In the genomic region with DNA sequence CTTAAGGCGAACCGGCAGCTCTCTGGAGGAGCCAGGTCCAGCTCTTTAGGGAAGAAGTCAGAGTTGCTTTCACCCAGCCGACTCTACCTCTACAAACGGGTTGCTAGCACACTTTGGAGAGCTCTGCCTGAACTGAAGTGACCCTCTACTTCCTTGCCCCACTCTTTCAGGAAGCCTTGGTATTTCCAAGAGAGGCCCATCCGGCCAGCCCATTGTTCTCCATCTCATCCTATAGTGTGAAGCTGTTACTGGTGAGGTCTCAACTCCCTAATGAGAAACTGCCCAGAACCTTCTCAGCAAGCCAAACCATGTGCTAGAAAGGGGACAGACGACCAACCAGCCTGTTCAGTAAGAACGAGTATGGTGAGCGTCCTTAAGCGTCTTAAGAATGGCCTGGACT, we compare ENCODE assay signal across 12 mouse cellular contexts. TPM values are rescaled to one million over a fixed set of nuclear protein-coding genes. Genes with fewer than 3 reads are reported as not detected.
DNase-seq lines count a peak whose midpoint lies in the region; ATAC-seq lines count a peak whose summit lies in the region.
"Had no signal": no experiment of that assay in that cellular context is flagged by ENCODE, and none has a peak within 500 bp of the region (broad histone marks: within the 10 kb centered on the region; RNA-seq: fewer than 3 reads in every experiment).

No protein-coding gene starts in this region.

- peaks cover 20% of the 10 kb centered on the region for H3K4me1 ChIP-seq in hindbrain, embryonic 15.5 days (replicated peaks)
- peaks cover 12% of the 10 kb centered on the region; the same call in 1 of the 2 replicates for H3K4me1 ChIP-seq in hindbrain, embryonic 12.5 days
- peaks cover 18% of the 10 kb centered on the region for H3K4me1 ChIP-seq in embryonic facial prominence, embryonic 15.5 days
- peaks cover 20% of the 10 kb centered on the region for H3K4me1 ChIP-seq in heart, embryonic 15.5 days (replicated peaks)
- H3K4me1 ChIP-seq: liver, embryonic 15.5 days had no signal

- WGBS in hindbrain, embryonic 15.5 days: 77% methylated on average over 9 of the region's 9 CpGs
- WGBS in hindbrain, embryonic 12.5 days: 82% methylated on average over 9 of the region's 9 CpGs
- WGBS in embryonic facial prominence, embryonic 15.5 days: 74% methylated on average over 9 of the region's 9 CpGs
- WGBS in heart, embryonic 15.5 days: 59% methylated on average over 9 of the region's 9 CpGs

- peak; percentile 22 to 55 for DNase-seq in kidney, postnatal 25 days
- DNase-seq in layer of hippocampus, postnatal 14 days (ENCODE audit: low spot score in 2 of 2): no peak
- DNase-seq in cerebellum, postnatal 10 days: no peak
- DNase-seq: adrenal gland, postnatal 36 days; cerebellum, adult 2 months had no signal

- H3K9ac ChIP-seq in hindbrain, embryonic 15.5 days: no peak overlapping the region
- H3K9ac ChIP-seq in hindbrain, embryonic 12.5 days: no peak overlapping the region
- no peak overlapping the region for H3K9ac ChIP-seq in embryonic facial prominence, embryonic 15.5 days
- H3K9ac ChIP-seq in heart, embryonic 15.5 days: no peak overlapping the region
- H3K9ac ChIP-seq: liver, embryonic 15.5 days had no signal

- no peaks in the 10 kb centered on the region for H3K9me3 ChIP-seq in hindbrain, embryonic 15.5 days
- H3K9me3 ChIP-seq in hindbrain, embryonic 12.5 days (replicated peaks): no peaks in the 10 kb centered on the region
- H3K9me3 ChIP-seq in embryonic facial prominence, embryonic 15.5 days (replicated peaks): no peaks in the 10 kb centered on the region
- H3K9me3 ChIP-seq in heart, embryonic 15.5 days (replicated peaks): no peaks in the 10 kb centered on the region
- H3K9me3 ChIP-seq: liver, embryonic 15.5 days had no signal

- H3K27ac ChIP-seq in hindbrain, embryonic 15.5 days (replicated peaks): 0 out of 2 replicates have a peak overlapping the region, but pooled peaks have one; percentile 22
- H3K27ac ChIP-seq in hindbrain, embryonic 12.5 days: no peak overlapping the region
- H3K27ac ChIP-seq in embryonic facial prominence, embryonic 15.5 days (replicated peaks): peak overlapping the region; percentile 45; the same call in 1 of the 2 replicates
- H3K27ac ChIP-seq in heart, embryonic 15.5 days: peak overlapping the region; percentile 88
- H3K27ac ChIP-seq: left cerebral cortex, adult 2 months; liver, embryonic 15.5 days had no signal

- H3K27me3 ChIP-seq in hindbrain, embryonic 15.5 days: peaks cover 11% of the 10 kb centered on the region; the same call in 1 of the 2 replicates
- peaks cover 39% of the 10 kb centered on the region for H3K27me3 ChIP-seq in hindbrain, embryonic 12.5 days
- H3K27me3 ChIP-seq in embryonic facial prominence, embryonic 15.5 days: no peaks in the 10 kb centered on the region
- H3K27me3 ChIP-seq in heart, embryonic 15.5 days: peaks cover 14% of the 10 kb centered on the region; the same call in 1 of the 2 replicates

- no peak for ATAC-seq in hindbrain, embryonic 15.5 days (ENCODE audit: low FRiP score, low read depth)
- ATAC-seq in hindbrain, embryonic 12.5 days (ENCODE audit: low FRiP score): no peak
- ATAC-seq in embryonic facial prominence, embryonic 15.5 days (ENCODE audit: insufficient number of reproducible peaks, low FRiP score, low TSS enrichment, low read depth): no peak
- ATAC-seq in heart, embryonic 15.5 days (replicated peaks; ENCODE audit: insufficient number of reproducible peaks, insufficient read depth, low FRiP score, low read depth): peak; percentile 27; the same call in 1 of the 2 replicates
- ATAC-seq in megakaryocyte, adult 5-6 weeks (ENCODE audit: poor library complexity, severe bottlenecking): no peak

- H3K36me3 ChIP-seq in hindbrain, embryonic 15.5 days: no peaks in the 10 kb centered on the region
- H3K36me3 ChIP-seq in hindbrain, embryonic 12.5 days: no peaks in the 10 kb centered on the region
- H3K36me3 ChIP-seq in embryonic facial prominence, embryonic 15.5 days: no peaks in the 10 kb centered on the region
- no peaks in the 10 kb centered on the region for H3K36me3 ChIP-seq in heart, embryonic 15.5 days
- H3K36me3 ChIP-seq: liver, embryonic 15.5 days had no signal

- no peak overlapping the region for H3K4me3 ChIP-seq in hindbrain, embryonic 15.5 days
- no peak overlapping the region for H3K4me3 ChIP-seq in hindbrain, embryonic 12.5 days
- no peak overlapping the region for H3K4me3 ChIP-seq in embryonic facial prominence, embryonic 15.5 days (replicated peaks)
- no peak overlapping the region for H3K4me3 ChIP-seq in heart, embryonic 15.5 days

- H3K4me2 ChIP-seq in hindbrain, embryonic 15.5 days: 0 out of 2 replicates have a peak overlapping the region, but pooled peaks have one; percentile 90
- no peak overlapping the region for H3K4me2 ChIP-seq in hindbrain, embryonic 12.5 days (replicated peaks)
- no peak overlapping the region for H3K4me2 ChIP-seq in embryonic facial prominence, embryonic 15.5 days (replicated peaks)
- H3K4me2 ChIP-seq in heart, embryonic 15.5 days: no peak overlapping the region

RNA-seq across cellular contexts. Expression of gene Prkch, which starts 1.3 kb away (rescaled TPM):
- polyA plus RNA-seq in hindbrain, embryonic 15.5 days (2015; fragmentation: Nextera tagmentation; extraction: Ambion mirVana): 7.8 and 8.6 TPM in 2 replicates
- polyA plus RNA-seq in hindbrain, embryonic 12.5 days (2016; fragmentation: Nextera tagmentation; extraction: Ambion mirVana): 11.0 TPM in 2 replicates
- polyA plus RNA-seq in embryonic facial prominence, embryonic 15.5 days (2015; fragmentation: Nextera tagmentation; extraction: Ambion mirVana): 20.0 and 21.0 TPM in 2 replicates
- polyA plus RNA-seq in heart, embryonic 15.5 days (2015; fragmentation: Nextera tagmentation; extraction: Ambion mirVana): 11.3 and 15.8 TPM in 2 replicates
- total RNA-seq in layer of hippocampus, postnatal 14 days (2021): 1 to 10 TPM; 4.1 to 8.6 TPM
- 15.5 and 15.6 TPM in 2 replicates for total RNA-seq in megakaryocyte, adult 5-6 weeks (2015)
- 14.0 and 14.1 TPM in 2 replicates for total RNA-seq in megakaryocyte, adult 5-6 weeks (2017)

RNA-seq across cellular contexts. Expression of gene Tmem30b, which starts 37.1 kb away (rescaled TPM):
- 0.24 and 0.38 TPM in 2 replicates for polyA plus RNA-seq in hindbrain, embryonic 15.5 days (2015; fragmentation: Nextera tagmentation; extraction: Ambion mirVana)
- polyA plus RNA-seq in hindbrain, embryonic 12.5 days (2016; fragmentation: Nextera tagmentation; extraction: Ambion mirVana): 5.7 and 7.1 TPM in 2 replicates
- 14.8 and 17.5 TPM in 2 replicates for polyA plus RNA-seq in embryonic facial prominence, embryonic 15.5 days (2015; fragmentation: Nextera tagmentation; extraction: Ambion mirVana)
- 0.52 and 3.7 TPM in 2 replicates for polyA plus RNA-seq in heart, embryonic 15.5 days (2015; fragmentation: Nextera tagmentation; extraction: Ambion mirVana)
- under 1 TPM in 1 of 2 experiments, not detected in 1; 0.21 TPM for total RNA-seq in layer of hippocampus, postnatal 14 days (2021)
- total RNA-seq in megakaryocyte, adult 5-6 weeks (2015): 0.16 TPM in 1 of 2 replicates, not detected in the other
- total RNA-seq in megakaryocyte, adult 5-6 weeks (2017): not detected in 2 replicates

Comparison
In these comparisons a context has a peak if more than half of its experiments do, and no peak if none do; other contexts are left out.
1. DNase-seq: peak in kidney, postnatal 25 days (2 of 2); none in layer of hippocampus, postnatal 14 days (0 of 2) and cerebellum, postnatal 10 days (0 of 2).